Mouse (Mus musculus) neural tube, postnatal 0 days (tissue): ENCODE data around the gene Olfr172. TPM values are rescaled to one million over a fixed set of nuclear protein-coding genes. Genes with fewer than 3 reads are reported as not detected.

Source experiments
- microRNA-seq: library from miRNA; unstranded; fragments of <30 nt; microRNA quantifications from one replicate; pipeline ENCODE4, GENCODE M21; 2016
- polyA plus RNA-seq: library from polyadenylated mRNA; unstranded; fragments of >200 nt; fragmentation: Nextera tagmentation; extraction: Ambion mirVana; gene quantifications from 2 replicates; pipeline ENCODE4 v1.2.1, GENCODE M21; 2015

Gene Olfr172
- polyA plus RNA-seq: not detected in 2 replicates

GRCm38 (mm10) chr16:58763076-58763475 is at the start of gene Olfr172:
TSS of gene Olfr172 (minus strand) at chr16:58763176.

GRCm38 (mm10) chr16:58800168-58800567 is 37.2 kb upstream of the Olfr172 start, which contains the start of gene Olfr173:
TSS of gene Olfr173 (minus strand) at chr16:58800268.

GRCm38 (mm10) chr16:58727477-58728131 is 35.4 kb downstream of the Olfr172 start, which contains the start of gene Cldnd1:
TSS of gene Cldnd1 (plus strand) at chr16:58727910.

GRCm38 (mm10) chr16:58718666-58719120 is 44.3 kb downstream of the Olfr172 start, which contains the start of gene Gpr15:
TSS of gene Gpr15 (minus strand) at chr16:58719070.

Small RNA genes lying within 50 kb of the gene (microRNA-seq; reads per million reads assigned to microRNA genes)
- gene Gm27564: not detected

Other genes with a start within 250 kb of the Olfr172 start
- 18.2 and 23.5 TPM in 2 replicates for gene St3gal6, start 238.9 kb downstream of the Olfr172 start, polyA plus RNA-seq
- not detected in 2 replicates for gene Gm813, start 146.2 kb downstream of the Olfr172 start, polyA plus RNA-seq
- gene E330017A01Rik, start 124.4 kb downstream of the Olfr172 start, polyA plus RNA-seq: not detected in 2 replicates
- gene Cpox, start 92.9 kb downstream of the Olfr172 start, polyA plus RNA-seq: 19.6 and 22.6 TPM in 2 replicates
- gene Gpr15, start 44.1 kb downstream of the Olfr172 start, polyA plus RNA-seq: not detected in 2 replicates
- 167 and 171 TPM in 2 replicates for gene Cldnd1, start 35.3 kb downstream of the Olfr172 start, polyA plus RNA-seq
- not detected in 2 replicates for gene Olfr173, start 37.1 kb upstream of the Olfr172 start, polyA plus RNA-seq
- not detected in 2 replicates for gene Olfr175-ps1, start 63.6 kb upstream of the Olfr172 start, polyA plus RNA-seq
- gene Olfr177, start 111.6 kb upstream of the Olfr172 start, polyA plus RNA-seq: not detected in 2 replicates
- not detected in 2 replicates for gene Olfr178, start 128.9 kb upstream of the Olfr172 start, polyA plus RNA-seq
- gene Olfr181, start 165.6 kb upstream of the Olfr172 start, polyA plus RNA-seq: not detected in 2 replicates
- not detected in 2 replicates for gene Olfr180, start 166.2 kb upstream of the Olfr172 start, polyA plus RNA-seq
- not detected in 2 replicates for gene Olfr183, start 232.2 kb upstream of the Olfr172 start, polyA plus RNA-seq